29 mouse cellular contexts compared by ENCODE assay signal in genomic region chrX:56607032-56607710, GRCm38 (mm10). TPM values are rescaled to one million over a fixed set of nuclear protein-coding genes. Genes with fewer than 3 reads are reported as not detected.
A peak's percentile ranks its signal among the peaks of the same experiment; 100 is the strongest.
DNase-seq lines count a peak whose midpoint lies in the region; ATAC-seq and TF ChIP-seq lines count a peak whose summit lies in the region.
"Had no signal": no experiment of that assay in that cellular context is flagged by ENCODE, and none has a peak within 500 bp of the region (broad histone marks: within the 10 kb centered on the region; RNA-seq: fewer than 3 reads in every experiment).

No protein-coding gene starts in this region.

- TF ChIP-seq CTCF in MEL (IDR thresholded peaks at IDR 0.05 in 2 of 3, conservative IDR thresholded peaks at IDR 0.05 in 1 of 3; ENCODE audit: control insufficient read depth in 1 of 3, insufficient read depth in 1 of 3, low read depth in 2 of 3, low read length in 3 of 3, poor library complexity in 1 of 3, severe bottlenecking in 1 of 3) = no peak
- TF ChIP-seq CTCF in lung, postnatal 0 days (IDR thresholded peaks at IDR 0.05) = no peak

- peak overlapping the region; percentile 97 for H3K27ac ChIP-seq in MEL (ENCODE audit: control insufficient read depth, low read depth, low read length)
- peak overlapping the region; percentile 38; the same call in 1 of the 2 replicates for H3K27ac ChIP-seq in lung, postnatal 0 days (ENCODE audit: low read length)
- H3K27ac ChIP-seq: embryonic facial prominence, embryonic 15.5 days; forebrain, embryonic 15.5 days; hindbrain, embryonic 12.5 days; limb, embryonic 13.5 days; midbrain, embryonic 12.5 days had no signal

- no peak overlapping the region for H3K4me2 ChIP-seq in lung, postnatal 0 days (replicated peaks; ENCODE audit: low read depth, low read length)
- H3K4me2 ChIP-seq: embryonic facial prominence, embryonic 15.5 days; forebrain, embryonic 15.5 days; hindbrain, embryonic 12.5 days; limb, embryonic 13.5 days; midbrain, embryonic 12.5 days had no signal

- H3K4me3 ChIP-seq in MEL (ENCODE audit: control insufficient read depth in 1 of 2, insufficient read depth in 1 of 2, low read depth in 2 of 2, low read length in 2 of 2) = peak overlapping the region; percentile 34 to 52
- H3K4me3 ChIP-seq in lung, postnatal 0 days (ENCODE audit: low read depth, low read length) = no peak overlapping the region
- peak overlapping the region; percentile 76 for H3K4me3 ChIP-seq in megakaryocyte, embryonic 14.5 days (replicated peaks)
- H3K4me3 ChIP-seq: embryonic facial prominence, embryonic 15.5 days; forebrain, embryonic 15.5 days; hindbrain, embryonic 12.5 days; limb, embryonic 13.5 days; midbrain, embryonic 12.5 days had no signal

- no peaks in the 10 kb centered on the region; the same call in 1 of the 2 replicates for H3K79me2 ChIP-seq in MEL (ENCODE audit: control insufficient read depth, insufficient read depth, low read length, poor library complexity)

- TF ChIP-seq RAD21 in MEL (IDR thresholded peaks at IDR 0.05; ENCODE audit: low read depth, low read length) = no peak

- peaks cover 3 to 31% of the 10 kb centered on the region in 2 experiments; a peak in 3 of 4 replicates for H3K4me1 ChIP-seq in MEL (ENCODE audit: control insufficient read depth in 1 of 2, insufficient read depth in 2 of 2, low read length in 2 of 2)
- no peaks in the 10 kb centered on the region for H3K4me1 ChIP-seq in lung, postnatal 0 days (ENCODE audit: insufficient read depth, low read depth, low read length)
- peaks cover 42% of the 10 kb centered on the region for H3K4me1 ChIP-seq in megakaryocyte, embryonic 14.5 days
- H3K4me1 ChIP-seq: embryonic facial prominence, embryonic 15.5 days had no signal

- no peaks in the 10 kb centered on the region for H3K9me3 ChIP-seq in MEL (replicated peaks; ENCODE audit: insufficient read depth, low read length)
- H3K9me3 ChIP-seq in lung, postnatal 0 days (ENCODE audit: low read length) = no peaks in the 10 kb centered on the region
- H3K9me3 ChIP-seq in megakaryocyte, embryonic 14.5 days = no peaks in the 10 kb centered on the region
- H3K9me3 ChIP-seq: embryonic facial prominence, embryonic 15.5 days; forebrain, embryonic 15.5 days; hindbrain, embryonic 12.5 days; limb, embryonic 13.5 days; midbrain, embryonic 12.5 days had no signal

- H3K9ac ChIP-seq in MEL (ENCODE audit: control insufficient read depth, low read depth, low read length, poor library complexity, severe bottlenecking) = peak overlapping the region; percentile 66
- H3K9ac ChIP-seq in lung, postnatal 0 days (replicated peaks; ENCODE audit: low read depth) = no peak overlapping the region
- H3K9ac ChIP-seq: embryonic facial prominence, embryonic 15.5 days; forebrain, embryonic 15.5 days; hindbrain, embryonic 12.5 days; limb, embryonic 13.5 days; midbrain, embryonic 12.5 days had no signal

- no peaks in the 10 kb centered on the region for H3K27me3 ChIP-seq in MEL (ENCODE audit: control insufficient read depth in 1 of 2, insufficient read depth in 2 of 2, low read length in 2 of 2)
- no peaks in the 10 kb centered on the region for H3K27me3 ChIP-seq in lung, postnatal 0 days (replicated peaks; ENCODE audit: insufficient read depth, low read length)
- H3K27me3 ChIP-seq in megakaryocyte, embryonic 14.5 days (replicated peaks) = peaks cover 3% of the 10 kb centered on the region
- H3K27me3 ChIP-seq: embryonic facial prominence, embryonic 15.5 days; forebrain, embryonic 15.5 days; hindbrain, embryonic 12.5 days; limb, embryonic 13.5 days; midbrain, embryonic 12.5 days had no signal

- 38% methylated on average over 7 of the region's 7 CpGs for WGBS in lung, postnatal 0 days

- H3K36me3 ChIP-seq in MEL (ENCODE audit: control insufficient read depth in 1 of 2, insufficient read depth in 2 of 2, low read length in 2 of 2) = peaks cover 0 to 25% of the 10 kb centered on the region in 2 experiments; a peak in 2 of 4 replicates
- no peaks in the 10 kb centered on the region for H3K36me3 ChIP-seq in lung, postnatal 0 days (ENCODE audit: insufficient read depth, low read length)
- no peaks in the 10 kb centered on the region for H3K36me3 ChIP-seq in megakaryocyte, embryonic 14.5 days (replicated peaks; ENCODE audit: low read length)
- H3K36me3 ChIP-seq: embryonic facial prominence, embryonic 15.5 days; forebrain, embryonic 15.5 days; hindbrain, embryonic 12.5 days; limb, embryonic 13.5 days; midbrain, embryonic 12.5 days had no signal

- TF ChIP-seq POLR2A in MEL (IDR thresholded peaks at IDR 0.05; ENCODE audit: control insufficient read depth in 1 of 2, insufficient read depth in 1 of 2, low read depth in 1 of 2, low read length in 2 of 2, poor library complexity in 1 of 2) = peak in 1 of 2 experiments; percentile 47; a peak in 2 of 4 replicates

- DNase-seq in MEL (ENCODE audit: low read depth, low spot score) = peak; percentile 76
- DNase-seq in induced T-regulatory cell, adult 2 months (ENCODE audit: low read depth) = peak; percentile 29
- DNase-seq in lung, postnatal 0 days (ENCODE audit: low spot score) = peak; percentile 50
- DNase-seq in cerebellum, adult 8-10 months = no peak
- no peak for DNase-seq in frontal cortex, postnatal 36 days (ENCODE audit: low spot score in 2 of 2)
- DNase-seq in adrenal gland, postnatal 10 days = no peak
- DNase-seq in layer of hippocampus, adult 8-10 months (ENCODE audit: low spot score in 2 of 2) = no peak
- DNase-seq: adrenal gland, adult 2 months; cerebellum, adult 11-12 months; gastrocnemius, postnatal 10 days; heart, adult 18-20 months; kidney, adult 18-20 months; kidney, postnatal 10 days; right cerebral cortex, postnatal 14 days; spleen, adult 18-20 months had no signal

- peak; percentile 36 to 44; a peak in 3 of 4 replicates for TF ChIP-seq EP300 in MEL (IDR thresholded peaks at IDR 0.05; ENCODE audit: low read depth in 1 of 2, low read length in 2 of 2)
- TF ChIP-seq EP300 in lung, postnatal 0 days (IDR thresholded peaks at IDR 0.05) = peak; percentile 44; the same call in 1 of the 2 replicates

- peak; percentile 54 for ATAC-seq in lung, postnatal 0 days
- ATAC-seq: forebrain, embryonic 15.5 days had no signal

TF ChIP-seq in MEL, 35 proteins besides CTCF, POLR2A, EP300 and RAD21 (continues in another document):
- TF ChIP-seq CHD2 (IDR thresholded peaks at IDR 0.05; ENCODE audit: low read length) = no peak
- TF ChIP-seq CHD1 (IDR thresholded peaks at IDR 0.05; ENCODE audit: low read depth, low read length) = no peak
- peak; percentile 36; the same call in 1 of the 2 replicates for TF ChIP-seq HCFC1 (IDR thresholded peaks at IDR 0.05; ENCODE audit: low read depth, low read length)
- no peak for TF ChIP-seq MYB (IDR thresholded peaks at IDR 0.05; ENCODE audit: low read depth, low read length)
- no peak for TF ChIP-seq ZNF384 (IDR thresholded peaks at IDR 0.05; ENCODE audit: low read depth, low read length)
- TF ChIP-seq ZKSCAN1 (IDR thresholded peaks at IDR 0.05; ENCODE audit: low read depth, low read length) = no peak
- TF ChIP-seq USF2 (IDR thresholded peaks at IDR 0.05; ENCODE audit: borderline replicate concordance in 1 of 2, insufficient read depth in 1 of 2, low read depth in 1 of 2, low read length in 2 of 2) = no peak
- TF ChIP-seq NRF1 (IDR thresholded peaks at IDR 0.05; ENCODE audit: insufficient read depth, low read depth, low read length, poor library complexity, severe bottlenecking) = no peak
- no peak for TF ChIP-seq JUND (IDR thresholded peaks at IDR 0.05; ENCODE audit: low read depth, low read length)
- peak; percentile 69 for TF ChIP-seq TBP (IDR thresholded peaks at IDR 0.05; ENCODE audit: low read depth, low read length)
- 0 out of 2 replicates have a peak, but pooled peaks have one; percentile 3 for TF ChIP-seq GATA1 (IDR thresholded peaks at IDR 0.05; ENCODE audit: low read depth, low read length)
- no peak for TF ChIP-seq POLR2AphosphoS5 (IDR thresholded peaks at IDR 0.05; ENCODE audit: borderline replicate concordance, low read depth, low read length)
- TF ChIP-seq TCF12 (IDR thresholded peaks at IDR 0.05; ENCODE audit: low read depth, low read length) = no peak
- peak; percentile 74 for TF ChIP-seq SIN3A (IDR thresholded peaks at IDR 0.05; ENCODE audit: low read length)
- peak; percentile 33; the same call in 1 of the 2 replicates for TF ChIP-seq MAX (IDR thresholded peaks at IDR 0.05; ENCODE audit: low read length)
- TF ChIP-seq ELF1 (IDR thresholded peaks at IDR 0.05; ENCODE audit: low read depth, low read length) = 0 out of 2 replicates have a peak, but pooled peaks have one; percentile 11
- peak; percentile 11; the same call in 1 of the 2 replicates for TF ChIP-seq ETS1 (IDR thresholded peaks at IDR 0.05; ENCODE audit: low read depth, low read length)
- no peak for TF ChIP-seq KAT2A (conservative IDR thresholded peaks at IDR 0.05; ENCODE audit: low read depth, low read length)

RNA-seq across cellular contexts. Expression of gene Slc9a6, which starts 2.4 kb away (rescaled TPM):
- 11.4 and 11.5 TPM in 2 replicates for total RNA-seq in MEL (2012; rRNA removed)
- polyA plus RNA-seq in MEL (2012; ENCODE audit: insufficient read depth in 1 of 2, insufficient read length in 2 of 2, low read depth in 1 of 2, low replicate concordance in 2 of 2, missing spikeins in 1 of 2) = 10 to 100 TPM in 1 of 2 experiments, not detected in 1; 12.6 TPM
- 15.1 and 16.1 TPM in 2 replicates for polyA plus RNA-seq in lung, postnatal 0 days (2015; fragmentation: Nextera tagmentation; extraction: Ambion mirVana)
- 41.0 and 51.9 TPM in 2 replicates for polyA plus RNA-seq in megakaryocyte, embryonic 14.5 days (2012; ENCODE audit: insufficient read depth, low replicate concordance)
- 10 to 100 TPM; 22.3 to 22.5 TPM for total RNA-seq in adrenal gland, postnatal 10 days (2021)
- total RNA-seq in layer of hippocampus, adult 8-10 months (2022) = 100 to 1,000 TPM in 3 of 4 experiments, 10 to 100 TPM in 1; 99.2 to 107 (median 104) TPM

RNA-seq across cellular contexts. Expression of gene Mmgt1, which starts 9.3 kb away (rescaled TPM):
- total RNA-seq in MEL (2012; rRNA removed) = 18.1 and 22.6 TPM in 2 replicates
- 10 to 100 TPM; 16.9 to 45.6 TPM for polyA plus RNA-seq in MEL (2012; ENCODE audit: insufficient read depth in 1 of 2, insufficient read length in 2 of 2, low read depth in 1 of 2, low replicate concordance in 2 of 2, missing spikeins in 1 of 2)
- 11.8 and 12.1 TPM in 2 replicates for polyA plus RNA-seq in lung, postnatal 0 days (2015; fragmentation: Nextera tagmentation; extraction: Ambion mirVana)
- 0.57 TPM in 1 of 2 replicates, not detected in the other for polyA plus RNA-seq in megakaryocyte, embryonic 14.5 days (2012; ENCODE audit: insufficient read depth, low replicate concordance)
- 10 to 100 TPM; 24.2 to 26.9 TPM for total RNA-seq in adrenal gland, postnatal 10 days (2021)
- 10 to 100 TPM; 22.7 to 26.4 (median 24.6) TPM for total RNA-seq in layer of hippocampus, adult 8-10 months (2022)

RNA-seq across cellular contexts. Expression of gene Gm648, which starts 57.8 kb away (rescaled TPM):
- total RNA-seq in MEL (2012; rRNA removed) = not detected in 2 replicates
- under 1 TPM in 1 of 2 experiments, not detected in 1; 0.08 TPM for polyA plus RNA-seq in MEL (2012; ENCODE audit: insufficient read depth in 1 of 2, insufficient read length in 2 of 2, low read depth in 1 of 2, low replicate concordance in 2 of 2, missing spikeins in 1 of 2)
- polyA plus RNA-seq in lung, postnatal 0 days (2015; fragmentation: Nextera tagmentation; extraction: Ambion mirVana) = 0.11 TPM in 1 of 2 replicates, not detected in the other
- not detected in 2 replicates for polyA plus RNA-seq in megakaryocyte, embryonic 14.5 days (2012; ENCODE audit: insufficient read depth, low replicate concordance)
- not detected for total RNA-seq in adrenal gland, postnatal 10 days (2021)
- not detected for total RNA-seq in layer of hippocampus, adult 8-10 months (2022)
- total RNA-seq: adrenal gland, adult 2 months; common myeloid progenitor, adult 5-6 weeks; gastrocnemius, postnatal 10 days; heart, adult 18-20 months; heart, postnatal 25 days; layer of hippocampus, postnatal 25 days; left cerebral cortex, postnatal 14 days; monocyte, adult 5-6 weeks had no signal
- polyA plus RNA-seq: adrenal gland, adult 2 months; forebrain, embryonic 15.5 days; heart, embryonic 14.5 days; hindbrain, embryonic 12.5 days; limb, embryonic 13.5 days; liver, embryonic 16.5 days; neural tube, embryonic 11.5 days had no signal

Comparison
In these comparisons a context has a peak if more than half of its experiments do, and no peak if none do; other contexts are left out.
1. DNase-seq: peak in MEL (single experiment), induced T-regulatory cell, adult 2 months (single experiment) and lung, postnatal 0 days (single experiment); none in cerebellum, adult 8-10 months (single experiment), frontal cortex, postnatal 36 days (0 of 2), adrenal gland, postnatal 10 days (single experiment) and layer of hippocampus, adult 8-10 months (0 of 2).